Mouse (Mus musculus): Measurements from ENCODE around the gene Klk1b27.
"Not testable (repeated sequence)": the region's sequence is repeated elsewhere in the genome, so short reads cannot be mapped to it uniquely, and the experiment has no call there.

- not testable (repeated sequence) for TF ChIP-seq POLR2A (IDR thresholded peaks at IDR 0.05; ENCODE audit: low read depth, low read length); CTCF (conservative IDR thresholded peaks at IDR 0.05; ENCODE audit: insufficient read depth, insufficient read length, low read depth, low read length)
These were observed at the start of gene Klk1b27 for GRCm38 (mm10) chr7:44051990-44052389.

Data from kidney, adult 2 months (tissue).